Comparison of ENCODE assay signal across 8 mouse cellular contexts in genomic region chr1:131827207-131827786, GRCm38 (mm10). TPM values are rescaled to one million over a fixed set of nuclear protein-coding genes. Genes with fewer than 3 reads are reported as not detected.
DNase-seq lines count a peak whose midpoint lies in the region; ATAC-seq and TF ChIP-seq lines count a peak whose summit lies in the region.

Gene Slc41a1 (plus strand): TSS chr1:131827493.

- ATAC-seq in hindbrain, postnatal 0 days: no peak
- peak; percentile 30 for ATAC-seq in liver, embryonic 16.5 days (ENCODE audit: low read depth)

- H3K4me2 ChIP-seq in hindbrain, postnatal 0 days (ENCODE audit: low read depth, low read length): peak within 1 kb of the TSS; percentile 71
- peak within 1 kb of the TSS; percentile 94 for H3K4me2 ChIP-seq in liver, embryonic 16.5 days (ENCODE audit: low read depth, low read length)

- H3K27me3 ChIP-seq in hindbrain, postnatal 0 days (ENCODE audit: insufficient read depth, low read length): no peaks in the 10 kb centered on the region
- no peaks in the 10 kb centered on the region for H3K27me3 ChIP-seq in liver, embryonic 16.5 days (ENCODE audit: control insufficient read depth, insufficient read depth, low read depth, low read length)

- H3K27ac ChIP-seq in left cerebral cortex, adult 2 months: peak within 1 kb of the TSS; percentile 94
- peak within 1 kb of the TSS; percentile 98 for H3K27ac ChIP-seq in gastrocnemius, adult 2 months
- peak within 1 kb of the TSS; percentile 93 for H3K27ac ChIP-seq in hindbrain, postnatal 0 days
- H3K27ac ChIP-seq in liver, embryonic 16.5 days (ENCODE audit: low read length): no peak within 1 kb of the TSS

- no peaks in the 10 kb centered on the region for H3K9me3 ChIP-seq in hindbrain, postnatal 0 days (ENCODE audit: low read length)
- no peaks in the 10 kb centered on the region for H3K9me3 ChIP-seq in liver, embryonic 16.5 days (replicated peaks; ENCODE audit: control insufficient read depth, low read length)

- TF ChIP-seq CTCF in left cerebral cortex, adult 2 months (IDR thresholded peaks at IDR 0.05): no peak
- TF ChIP-seq CTCF in gastrocnemius, adult 2 months (IDR thresholded peaks at IDR 0.05): no peak
- no peak for TF ChIP-seq CTCF in hindbrain, postnatal 0 days (IDR thresholded peaks at IDR 0.05; ENCODE audit: low read depth)

- 2% methylated on average over 25 of the region's 25 CpGs for WGBS in hindbrain, postnatal 0 days
- WGBS in liver, embryonic 16.5 days (ENCODE audit: insufficient replicate concordance): 4% methylated on average over 25 of the region's 25 CpGs

- H3K4me1 ChIP-seq in hindbrain, postnatal 0 days (ENCODE audit: insufficient read depth, low read length): peaks cover 24% of the 10 kb centered on the region
- H3K4me1 ChIP-seq in liver, embryonic 16.5 days (ENCODE audit: control insufficient read depth, low read depth, low read length): peaks cover 10% of the 10 kb centered on the region

- DNase-seq in left cerebral cortex, adult 2 months (ENCODE audit: extremely low spot score in 1 of 2, low spot score in 2 of 2): no peak
- DNase-seq in left cerebral cortex, adult 11 months (ENCODE audit: low spot score): no peak
- DNase-seq in adrenal gland, adult 2 months: no peak
- DNase-seq in gastrocnemius, adult 2 months: no peak
- DNase-seq in hindbrain, postnatal 0 days (ENCODE audit: low spot score): no peak
- DNase-seq in testis, postnatal 10 days (ENCODE audit: low spot score): peak; percentile 59
- DNase-seq in urinary bladder, postnatal 36 days (ENCODE audit: low spot score in 2 of 2): no peak

- H3K36me3 ChIP-seq in hindbrain, postnatal 0 days (ENCODE audit: insufficient read depth, low read length): no peaks in the 10 kb centered on the region
- H3K36me3 ChIP-seq in liver, embryonic 16.5 days (ENCODE audit: control insufficient read depth, insufficient read depth): no peaks in the 10 kb centered on the region

- intact Hi-C loops in left cerebral cortex, adult 2 months (cut with DNase I): no loop called here
- intact Hi-C loops in gastrocnemius, adult 2 months (cut with DNase I): no loop called here

- H3K9ac ChIP-seq in hindbrain, postnatal 0 days (replicated peaks; ENCODE audit: low read length): peak within 1 kb of the TSS; percentile 93
- peak within 1 kb of the TSS; percentile 70 for H3K9ac ChIP-seq in liver, embryonic 16.5 days (ENCODE audit: low read depth, low read length)

- H3K4me3 ChIP-seq in left cerebral cortex, adult 2 months: peak within 1 kb of the TSS; percentile 87
- H3K4me3 ChIP-seq in gastrocnemius, adult 2 months: peak within 1 kb of the TSS; percentile 80
- H3K4me3 ChIP-seq in hindbrain, postnatal 0 days (ENCODE audit: low read length): peak within 1 kb of the TSS; percentile 86
- H3K4me3 ChIP-seq in liver, embryonic 16.5 days (ENCODE audit: low read depth, low read length): peak within 1 kb of the TSS; percentile 66

RNA-seq across cellular contexts. Expression of gene Slc41a1, which starts in this region (rescaled TPM):
- 10 to 100 TPM; 42.6 to 46.8 TPM for total RNA-seq in left cerebral cortex, adult 2 months (2021)
- total RNA-seq in adrenal gland, adult 2 months (2021): 10 to 100 TPM; 48.8 to 49.6 TPM
- polyA plus RNA-seq in adrenal gland, adult 2 months (2012; rRNA removed): 94.1 and 107 TPM in 2 replicates
- 10 to 100 TPM; 34.8 to 56.7 TPM for total RNA-seq in gastrocnemius, adult 2 months (2021)
- total RNA-seq in hindbrain, postnatal 0 days (2014; rRNA removed): 41.4 and 48.0 TPM in 2 replicates
- polyA plus RNA-seq in hindbrain, postnatal 0 days (2015; fragmentation: Nextera tagmentation; extraction: Ambion mirVana): 20.9 and 23.6 TPM in 2 replicates
- 1.0 and 1.2 TPM in 2 replicates for polyA plus RNA-seq in liver, embryonic 16.5 days (2015; fragmentation: Nextera tagmentation; extraction: Ambion mirVana)
